Mouse (Mus musculus) layer of hippocampus, adult 9-10 months (tissue): ENCODE measurements around the gene Stap1.

Experiments used
- DNase-seq: peaks from one replicate; pipeline ENCODE4 v3.0.0; 2022; ENCODE audit warnings: low spot score

Stap1 gene

DNA sequence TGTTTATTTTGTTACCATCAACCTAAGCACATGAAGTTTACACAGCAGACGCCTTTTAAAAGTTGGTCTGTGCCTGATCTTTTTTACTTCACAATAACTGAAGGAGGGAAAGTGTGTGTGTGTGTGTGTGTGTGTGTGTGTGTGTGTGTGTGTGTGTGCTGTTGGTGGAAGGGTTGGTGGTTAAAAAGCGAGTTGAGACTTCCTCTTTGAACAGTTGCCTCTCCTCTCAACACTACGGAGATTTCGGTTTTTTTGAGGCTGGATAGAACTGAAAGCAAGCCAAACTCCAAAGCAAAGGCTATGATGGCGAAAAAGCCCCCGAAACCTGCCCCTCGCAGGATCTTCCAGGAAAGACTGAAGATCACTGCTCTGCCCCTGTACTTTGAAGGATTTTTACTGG, at the start of gene Stap1:
Stap1 (plus strand) TSS at position 209 of the 400 bp plus-strand sequence.
- DNase-seq, result no peak

DNA sequence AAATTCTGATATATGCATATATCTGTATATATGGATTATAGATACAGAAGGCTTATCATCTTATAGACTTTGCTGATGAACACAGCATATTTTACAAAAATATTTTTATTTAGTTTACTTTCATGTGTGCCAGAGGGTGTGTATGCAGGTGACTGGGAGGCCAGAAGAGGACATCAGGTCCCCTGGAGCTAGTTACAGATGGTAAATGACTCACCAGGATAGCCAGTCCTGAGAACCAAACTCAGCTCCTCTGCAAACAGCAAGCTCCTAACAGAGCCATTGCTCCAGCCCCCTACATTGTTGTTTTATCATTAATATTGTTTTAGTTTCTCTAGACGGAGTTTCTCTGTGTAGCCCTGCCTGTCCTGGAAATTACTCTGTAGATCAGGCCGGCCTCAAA, 41.7 kb upstream of the Stap1 start:
- no peak for DNase-seq

DNA sequence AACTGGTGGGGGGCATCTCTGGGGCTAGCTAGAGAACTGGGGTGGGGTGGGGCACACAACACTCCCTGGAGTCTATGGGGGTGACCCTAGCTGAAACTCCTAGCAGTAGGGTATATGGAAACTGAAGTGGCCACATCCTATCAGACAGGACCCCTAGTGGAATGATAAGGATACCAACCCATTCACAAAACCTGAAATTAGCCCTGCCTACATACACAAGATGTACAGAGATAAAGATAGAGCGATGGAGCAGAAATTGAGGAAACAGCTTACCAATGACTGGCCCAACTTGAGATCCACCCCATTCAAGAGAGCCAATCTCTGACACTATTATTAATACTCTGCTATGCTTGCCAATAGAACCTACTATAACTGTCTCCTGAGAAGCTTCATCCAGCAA, 8.0 kb upstream of the Stap1 start:
- no peak for DNase-seq

DNA sequence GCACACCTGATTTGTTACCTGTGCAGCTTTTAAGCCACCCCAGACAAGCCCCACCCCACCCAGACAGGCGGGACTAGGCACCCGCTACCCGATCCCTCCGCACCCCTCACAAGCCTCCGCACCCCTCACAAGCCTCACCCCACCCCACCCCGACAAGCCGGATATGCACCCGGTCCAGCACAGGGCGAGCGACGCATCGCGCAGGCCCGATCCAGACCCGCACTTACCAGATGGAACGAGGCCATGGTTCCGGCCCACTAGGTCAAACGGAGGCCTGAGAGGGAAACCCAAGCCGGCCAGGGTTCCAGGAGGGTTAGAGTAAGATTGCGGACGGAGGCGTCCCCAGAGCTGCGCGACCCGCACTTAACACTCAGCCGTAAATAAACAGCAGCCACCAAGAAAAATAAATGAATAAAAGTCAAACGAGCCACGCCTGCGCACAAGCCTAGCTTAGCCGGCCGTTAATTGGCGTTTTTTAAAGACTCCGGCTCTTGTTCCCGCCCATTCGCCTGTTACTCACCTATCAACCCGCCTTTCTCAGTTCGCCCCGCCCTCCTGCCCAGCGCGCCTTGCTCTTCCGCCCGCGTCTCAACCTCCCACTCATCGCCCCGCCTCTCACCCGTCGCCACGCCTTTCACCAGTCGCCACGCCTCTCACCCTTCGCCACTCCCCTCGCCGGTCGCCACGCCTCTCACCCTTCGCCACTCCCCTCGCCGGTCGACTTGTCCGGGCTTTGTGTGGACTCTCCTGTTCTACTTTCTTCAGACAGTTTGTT, 6.3 kb upstream of the Stap1 start, which contains the start of gene Cenpc1:
Cenpc1 (minus strand) TSS at position 483 of the 775 bp plus-strand sequence.
- peak; percentile 82 for DNase-seq

DNA sequence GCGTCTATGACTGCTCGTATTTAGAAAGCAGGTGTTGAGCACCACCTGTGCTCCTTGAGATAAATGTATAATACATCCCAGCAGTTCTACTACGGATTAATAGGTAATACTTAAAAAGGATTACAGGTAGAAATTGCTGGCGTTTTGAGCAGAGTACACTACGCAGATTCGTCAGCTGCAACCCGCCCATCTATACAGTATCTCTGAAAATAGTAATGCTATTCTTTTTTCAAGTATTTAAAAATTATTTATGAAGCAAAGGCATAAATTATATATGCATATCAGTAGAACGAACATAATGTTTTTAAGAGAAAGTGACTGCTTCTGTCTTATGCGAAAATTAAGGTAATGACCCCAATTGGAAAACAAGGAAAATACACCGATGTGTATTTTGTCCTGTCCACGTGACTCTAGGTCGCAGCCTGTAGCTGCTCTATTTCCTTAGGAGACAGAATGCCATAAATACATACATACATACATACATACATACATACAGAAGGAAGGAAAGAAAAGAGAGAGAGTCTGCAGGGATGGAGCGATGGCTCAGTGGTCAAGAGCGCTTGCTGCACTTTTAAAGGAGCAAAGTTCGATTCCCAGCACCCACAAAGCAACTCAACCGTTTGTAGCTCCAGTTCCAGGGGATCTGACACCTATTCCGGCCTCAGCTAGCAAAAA, 5.5 kb upstream of the Stap1 start:
- peak; percentile 17 for DNase-seq

DNA sequence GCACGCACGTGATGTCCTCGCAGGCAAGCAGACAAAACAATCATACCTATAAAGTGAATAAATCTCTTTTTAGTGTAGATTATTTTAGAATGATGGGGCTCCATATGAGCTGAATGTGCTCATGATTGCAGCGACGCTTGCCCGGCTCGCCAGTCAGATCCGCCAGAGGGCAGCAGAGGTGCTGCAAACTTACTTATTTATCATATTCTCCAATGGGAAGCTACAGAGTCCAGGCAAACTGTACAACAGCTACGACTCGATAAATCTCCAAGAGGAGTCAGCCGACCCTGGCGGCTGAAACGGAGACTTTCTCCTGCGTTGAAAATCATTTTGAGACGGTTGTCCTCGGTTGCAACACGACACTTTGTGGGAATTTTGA, 5.0 kb upstream of the Stap1 start:
- DNase-seq, result peak; percentile 92

DNA sequence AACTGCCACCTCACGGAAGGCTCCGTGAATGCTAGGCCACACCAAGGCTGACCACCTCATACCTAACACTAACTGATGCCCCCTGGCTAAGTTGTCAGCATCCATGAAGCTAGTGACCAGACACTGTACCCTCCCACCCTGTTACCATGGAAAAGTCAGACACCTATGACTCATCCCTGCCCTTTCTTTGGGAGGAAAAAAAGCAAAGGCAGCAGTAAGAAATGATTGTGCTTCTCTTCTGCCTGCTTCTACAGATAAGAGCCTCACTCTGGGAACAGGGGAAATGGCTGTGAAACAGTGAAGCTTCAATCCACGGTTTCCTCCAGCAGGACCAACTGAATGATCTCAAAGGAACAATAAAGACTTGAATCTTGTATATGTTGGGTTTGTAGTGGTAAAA, 3.1 kb upstream of the Stap1 start:
- DNase-seq, result no peak

DNA sequence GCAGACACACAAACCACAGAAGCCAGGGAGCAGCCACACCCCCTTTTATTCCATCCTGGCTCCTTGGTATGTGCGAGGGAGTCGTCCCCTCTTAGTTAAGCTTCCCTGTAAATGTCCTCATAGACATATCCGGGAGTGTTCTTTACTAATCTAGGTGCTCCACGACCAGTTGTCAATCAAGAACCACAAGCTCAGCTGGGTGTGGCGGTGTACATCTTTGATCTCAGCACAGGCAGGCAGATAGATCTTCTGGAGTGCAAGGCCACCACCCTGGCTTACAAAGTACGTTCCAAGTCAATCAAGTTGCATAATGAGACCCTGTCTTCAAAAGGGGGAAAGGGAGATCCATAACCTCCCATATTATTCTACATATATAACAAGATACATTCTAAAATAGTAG, 2.4 kb upstream of the Stap1 start:
- no peak for DNase-seq

DNA sequence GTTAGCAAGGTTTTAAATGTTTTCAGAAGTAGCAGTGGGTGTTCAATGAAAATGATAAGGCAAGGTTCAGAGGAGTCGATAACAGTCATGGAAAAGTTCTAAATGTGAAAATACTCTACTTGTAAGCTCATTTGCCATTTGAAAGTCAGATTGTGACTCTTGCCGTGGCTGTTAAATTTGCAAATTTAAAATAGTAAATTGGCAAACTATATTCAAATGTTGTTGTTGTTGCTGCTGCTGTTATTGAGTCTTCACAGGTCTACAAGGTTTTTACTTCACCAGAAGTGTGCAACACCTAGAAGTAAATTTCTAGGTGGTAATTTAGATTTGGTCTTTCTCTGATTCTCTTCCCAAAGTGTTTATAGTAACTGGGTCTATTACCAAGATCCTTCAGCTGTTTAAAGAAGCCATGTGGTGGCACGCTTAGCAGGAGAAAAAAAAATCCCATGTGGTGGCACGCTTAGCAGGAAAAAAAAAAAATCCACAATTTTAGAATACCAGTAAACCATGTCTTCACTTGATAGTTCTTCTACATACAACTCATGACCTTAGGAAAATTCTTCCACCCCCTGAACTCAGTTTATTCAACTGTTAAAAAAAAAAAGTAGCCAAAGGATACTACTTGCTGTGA, 1.3 kb downstream of the Stap1 start:
- no peak for DNase-seq

DNA sequence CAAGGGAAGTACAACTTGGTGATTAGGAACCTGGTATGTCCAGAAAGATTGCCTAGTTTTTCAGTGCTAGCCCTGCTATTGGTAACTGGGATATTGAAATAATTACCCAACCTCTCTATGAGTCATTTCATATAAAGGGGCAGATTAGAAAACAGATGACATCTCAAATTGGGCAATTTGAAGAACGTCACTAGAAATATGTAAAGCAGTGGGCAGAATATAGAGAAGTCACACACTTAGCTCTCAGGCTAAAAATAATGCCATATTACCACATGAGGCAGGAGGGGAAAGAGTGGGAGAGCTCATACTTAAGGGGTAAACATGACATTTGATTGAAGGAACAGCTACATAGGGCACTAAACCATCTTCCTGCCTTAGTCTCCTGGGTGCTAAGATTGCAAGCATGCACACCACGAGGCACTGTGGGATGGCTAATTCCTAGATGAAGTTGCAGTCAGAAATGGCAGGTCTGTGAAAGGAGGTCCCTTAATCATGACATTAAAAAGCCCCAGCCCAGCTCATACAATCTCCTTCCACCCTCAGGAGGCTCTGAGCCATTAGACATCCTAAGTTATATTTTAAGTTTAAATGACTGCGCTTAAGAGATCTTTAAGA, 7.3 kb downstream of the Stap1 start:
- DNase-seq, result no peak

DNA sequence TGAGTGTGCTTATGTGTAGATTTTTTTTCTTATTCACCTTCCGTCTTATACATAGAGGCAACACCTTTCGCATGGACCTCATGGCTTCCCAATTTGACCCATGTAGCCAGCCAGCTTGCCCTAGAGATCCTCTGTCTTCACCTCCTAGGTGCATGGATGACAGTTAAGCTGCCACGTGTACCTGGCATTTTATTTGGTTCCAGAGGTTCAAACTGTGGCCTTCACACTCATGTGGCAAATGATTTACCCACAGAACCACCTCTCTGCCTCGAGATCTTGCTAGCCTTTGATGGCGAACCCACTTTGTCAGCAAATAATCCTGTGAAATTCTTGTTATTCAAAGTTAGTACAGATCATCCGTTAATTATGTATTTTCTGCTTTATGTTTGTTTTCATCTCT, 12.4 kb downstream of the Stap1 start:
- DNase-seq, result no peak

DNA sequence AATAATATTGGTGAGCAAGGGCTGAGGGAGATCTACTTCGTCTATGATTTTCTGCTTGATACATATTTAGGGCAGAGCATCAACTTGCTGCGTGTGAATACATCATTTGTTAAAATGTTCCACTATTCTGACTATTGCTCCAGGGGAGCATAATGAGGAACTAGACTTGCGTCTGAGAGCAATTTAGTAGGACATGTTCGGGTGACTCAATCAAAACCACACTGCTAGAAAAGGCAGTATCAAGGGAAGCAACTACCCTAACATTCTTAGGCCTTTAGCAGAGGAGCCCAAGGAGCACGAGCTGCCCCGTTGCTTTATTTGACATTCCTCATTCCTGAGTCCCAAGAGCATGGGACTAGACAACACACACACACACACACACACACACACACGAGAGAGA, 13.4 kb downstream of the Stap1 start:
- no peak for DNase-seq

DNA sequence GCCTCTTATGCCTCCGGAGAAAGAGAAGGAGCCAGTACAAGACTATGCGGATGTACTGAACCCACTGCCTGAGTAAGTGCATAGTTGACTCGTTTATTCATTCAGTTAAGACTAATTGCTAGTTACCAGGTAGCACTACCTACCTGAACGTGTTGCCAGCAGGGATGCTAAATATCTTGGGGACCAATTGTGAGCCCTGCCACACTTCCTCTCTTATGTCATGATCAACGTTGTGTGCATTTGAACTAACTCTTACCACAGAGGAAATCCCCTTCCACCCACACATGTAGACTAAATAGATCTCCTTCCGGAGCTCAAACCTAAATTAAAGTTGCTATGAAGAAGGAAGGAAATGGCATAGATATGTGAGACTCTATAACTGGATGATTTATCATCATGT, 15.2 kb downstream of the Stap1 start:
- no peak for DNase-seq

DNA sequence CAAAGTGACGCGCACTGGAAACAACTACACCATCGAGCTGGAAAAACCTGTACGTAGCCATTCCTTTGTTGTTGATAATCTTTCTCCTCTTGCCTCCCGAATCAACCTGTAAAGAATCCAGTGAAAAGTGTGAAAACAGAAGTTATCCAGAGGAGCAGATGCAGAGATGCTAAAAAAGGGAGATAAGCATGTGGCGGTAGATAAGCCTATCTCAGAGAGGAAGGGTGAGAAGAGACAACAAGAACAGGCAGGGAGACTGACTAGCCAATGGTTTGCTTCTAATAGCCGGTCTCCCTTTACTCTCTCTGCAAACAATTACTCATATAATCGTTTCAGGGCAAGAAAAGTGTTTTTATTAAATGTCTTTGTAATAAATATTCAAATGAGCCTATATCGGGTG, 23.2 kb downstream of the Stap1 start:
- DNase-seq, result no peak

DNA sequence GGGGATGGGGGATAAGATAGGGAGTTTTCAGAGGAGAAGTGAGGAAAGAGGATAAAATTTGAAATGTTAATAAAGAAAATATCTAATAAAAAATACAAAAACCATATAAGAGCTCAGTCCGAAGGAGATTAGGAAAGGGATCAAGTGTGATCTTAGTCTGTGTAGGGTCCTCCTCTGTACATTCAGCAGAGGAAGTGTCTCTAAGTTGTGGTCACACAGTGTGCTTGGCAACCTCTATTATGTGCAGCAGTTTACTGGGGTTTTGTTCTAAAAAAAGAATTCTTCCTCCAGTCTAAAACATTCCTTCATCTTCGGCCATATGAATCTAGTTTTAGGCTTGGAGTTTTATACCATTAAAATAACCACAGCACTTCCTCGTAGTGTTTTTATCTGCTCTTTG, 27.4 kb downstream of the Stap1 start:
- no peak for DNase-seq

DNA sequence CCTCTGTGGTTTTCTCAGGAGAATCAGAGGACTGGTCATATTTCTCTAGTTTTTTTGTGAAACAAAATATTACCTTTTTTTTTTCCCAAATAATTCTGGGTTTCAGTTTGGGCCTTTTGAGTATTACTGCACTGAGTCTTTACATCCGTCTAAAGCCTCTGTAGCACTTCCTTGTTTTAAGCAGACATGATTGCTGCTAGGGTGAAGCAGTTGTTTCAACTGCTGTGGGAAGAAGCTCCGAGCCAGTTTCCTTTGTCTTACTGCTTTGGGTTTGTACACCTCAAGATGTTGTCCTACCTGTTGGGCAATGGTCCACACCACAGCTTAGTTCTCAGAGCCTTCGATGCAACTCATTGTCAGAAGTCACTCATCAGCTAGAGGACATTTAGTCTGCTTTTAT, 29.1 kb downstream of the Stap1 start:
- DNase-seq, result no peak

DNA sequence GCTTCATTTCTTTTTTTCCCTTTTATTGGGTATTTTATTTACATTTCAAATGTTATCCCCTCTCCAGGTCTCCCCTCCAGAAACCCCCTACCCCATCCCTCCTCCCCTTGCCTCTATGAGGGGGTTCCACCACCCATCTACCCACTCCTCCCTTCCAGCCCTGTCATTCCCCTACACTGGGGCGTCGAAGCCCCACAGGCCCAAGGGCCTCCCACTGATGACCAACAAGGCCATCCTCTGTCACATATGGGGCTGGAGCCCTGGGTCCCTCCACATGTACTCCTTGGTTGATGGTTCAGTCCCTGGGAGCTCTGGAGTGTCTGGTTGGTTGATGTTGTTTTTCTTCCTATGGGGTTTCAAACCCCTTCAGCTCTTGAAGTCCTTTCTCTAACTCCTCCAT, 30.6 kb downstream of the Stap1 start:
- DNase-seq, result no peak

DNA sequence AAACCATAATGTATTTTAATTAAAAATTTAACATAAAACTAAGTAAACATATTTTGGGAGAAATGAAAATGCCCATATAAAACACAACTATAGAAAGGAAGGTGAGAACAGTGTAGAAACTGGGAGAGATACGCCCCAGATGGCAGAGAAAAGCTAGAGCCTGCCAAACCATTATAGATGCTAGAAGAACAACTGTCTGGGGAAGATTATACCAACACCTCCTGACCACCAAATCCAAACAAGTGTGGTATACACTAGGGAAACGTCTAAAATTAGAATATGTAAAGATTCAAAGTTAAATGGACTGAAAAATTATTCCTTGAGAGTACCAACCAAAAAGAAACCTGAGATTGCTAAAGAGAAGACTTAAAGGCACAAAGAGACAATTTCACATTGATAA, 35.1 kb downstream of the Stap1 start:
- DNase-seq, result no peak

DNA sequence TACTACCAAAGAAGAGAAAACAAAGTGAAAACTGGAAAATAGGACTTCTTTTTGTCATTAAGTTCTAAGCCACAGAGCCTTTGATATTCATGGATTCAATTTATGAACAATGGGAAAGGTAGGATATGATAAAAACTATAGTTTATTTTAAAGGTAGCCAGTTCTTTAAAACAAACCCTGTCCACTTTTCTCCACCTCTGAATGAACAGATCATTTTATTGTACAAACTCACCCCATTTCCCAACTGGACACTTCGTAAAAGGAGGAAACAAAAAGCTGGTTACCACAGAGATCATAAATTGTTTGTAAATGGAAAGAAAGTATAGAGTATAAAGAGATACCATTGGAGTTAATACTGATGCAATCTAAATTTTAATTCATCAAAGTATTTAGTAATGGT, 39.5 kb downstream of the Stap1 start:
- DNase-seq, result no peak

DNA sequence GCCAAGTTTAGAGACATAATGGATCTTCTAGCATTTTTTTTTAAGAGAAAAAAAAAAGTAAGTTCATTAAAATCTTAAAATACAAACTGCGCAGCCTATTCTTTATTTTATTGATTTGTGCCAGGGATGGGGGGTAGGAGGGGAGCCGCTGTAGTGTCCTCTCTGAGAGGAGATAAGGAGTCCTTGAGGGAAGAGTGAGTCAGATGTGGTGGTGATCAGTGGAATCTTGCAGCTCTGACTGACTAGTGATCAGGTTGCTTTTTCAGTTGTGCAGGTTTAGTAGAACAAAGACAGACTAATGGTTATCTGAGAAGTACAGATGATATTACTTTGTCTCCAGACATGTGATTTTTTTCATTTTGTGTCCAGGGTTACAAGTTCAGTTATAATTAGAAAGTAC, 41.5 kb downstream of the Stap1 start:
- no peak for DNase-seq

DNA sequence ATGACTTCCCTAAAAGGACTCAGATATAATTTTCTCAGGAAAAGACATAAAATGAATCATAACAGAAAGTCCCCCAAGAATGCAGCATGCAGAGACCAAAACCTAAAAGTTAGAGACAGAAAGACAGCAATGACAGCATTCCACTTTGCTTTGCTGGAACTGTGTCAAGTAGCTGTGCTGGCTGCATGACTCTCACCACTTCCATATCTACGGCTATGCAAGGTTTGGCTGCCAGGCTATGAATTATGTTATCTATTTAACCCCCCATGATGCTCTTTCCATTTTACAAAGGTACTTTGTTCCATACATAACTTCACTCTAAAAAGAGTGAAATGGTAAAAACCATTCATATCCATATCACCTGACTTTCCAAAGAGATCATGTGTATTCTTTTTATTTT, 42.5 kb downstream of the Stap1 start:
- no peak for DNase-seq

DNA sequence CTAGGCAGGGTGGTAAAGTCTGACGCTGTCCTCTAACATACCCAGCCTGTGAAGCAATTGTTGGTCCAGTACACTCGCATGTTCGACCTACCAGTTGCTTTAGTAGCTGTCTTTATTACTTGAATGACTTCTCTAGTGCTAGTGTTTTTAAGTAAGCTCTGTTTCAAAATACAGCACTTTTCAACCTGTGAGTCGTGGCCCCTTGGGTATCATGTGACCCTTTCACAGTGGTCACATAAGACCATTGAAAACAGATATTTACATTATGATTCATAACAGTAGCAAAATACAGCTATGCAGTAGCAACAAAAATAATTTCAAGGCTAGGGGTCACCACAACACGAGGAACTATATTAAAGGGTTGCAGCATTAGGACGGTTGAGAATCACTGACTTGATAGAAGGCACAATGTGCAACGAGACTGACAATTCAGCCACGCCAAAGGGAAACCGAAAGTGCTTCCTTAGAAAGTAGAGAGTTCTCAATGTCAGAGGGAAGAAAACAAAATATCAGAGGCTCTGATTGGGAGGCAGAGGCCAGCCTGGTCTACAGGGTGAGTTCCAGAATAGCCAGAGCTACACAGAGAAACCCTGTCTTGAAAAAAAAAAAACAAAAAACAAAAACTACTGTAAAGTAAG, 47.0 kb downstream of the Stap1 start:
- no peak for DNase-seq
